Mouse (Mus musculus): ENCODE results near the gene Ppp1r27.

The Ppp1r27 gene

GRCm38 (mm10) chr11:120510375-120511030 lies 40.4 kb downstream of the Ppp1r27 start:
- DNase-seq = no peak

GRCm38 (mm10) chr11:120509940-120510339 lies 41.0 kb downstream of the Ppp1r27 start:
- DNase-seq = no peak

GRCm38 (mm10) chr11:120508290-120508870 lies 42.6 kb downstream of the Ppp1r27 start:
- no peak for DNase-seq

GRCm38 (mm10) chr11:120507611-120508289 lies 43.2 kb downstream of the Ppp1r27 start:
- DNase-seq = no peak

GRCm38 (mm10) chr11:120506899-120507298 lies 44.0 kb downstream of the Ppp1r27 start:
- no peak for DNase-seq

GRCm38 (mm10) chr11:120505661-120506060 lies 45.3 kb downstream of the Ppp1r27 start:
- DNase-seq = no peak

GRCm38 (mm10) chr11:120501701-120502100 lies 49.2 kb downstream of the Ppp1r27 start:
- no peak for DNase-seq

GRCm38 (mm10) chr11:120501018-120501417 lies 49.9 kb downstream of the Ppp1r27 start:
- DNase-seq = no peak

- DNase-seq = no peak
Observed at GRCm38 (mm10) chr11:120500357-120500756, 50.6 kb downstream of the Ppp1r27 start.
